Mouse (Mus musculus) mature B cell (primary cell): ENCODE measurements around the gene Cdh18.
"Not testable (repeated sequence)": the region's sequence is repeated elsewhere in the genome, so short reads cannot be mapped to it uniquely, and the experiment has no call there.

Experiments used
- in situ Hi-C: fragments of 300-500 bp; cut with MboI; formaldehyde crosslinking; loops from 2 replicates; pipeline ENCODE4 v1.14.3; 2019

Gene Cdh18

GRCm38 (mm10) chr15:23174623-23175022, 625.8 kb downstream of the Cdh18 start:
- in situ Hi-C loops: no loop called here

- in situ Hi-C loops: no loop called here
Observed at GRCm38 (mm10) chr15:23212068-23212467, 663.2 kb downstream of the Cdh18 start.

GRCm38 (mm10) chr15:23230616-23231015, 681.8 kb downstream of the Cdh18 start:
- in situ Hi-C loops: no loop called here

GRCm38 (mm10) chr15:23257751-23258440, 709.1 kb downstream of the Cdh18 start:
- in situ Hi-C loops: no loop called here

GRCm38 (mm10) chr15:23278421-23278820, 729.6 kb downstream of the Cdh18 start:
- in situ Hi-C loops: no loop called here

- in situ Hi-C loops: no loop called here
Observed at GRCm38 (mm10) chr15:23305018-23305417, 756.2 kb downstream of the Cdh18 start.

GRCm38 (mm10) chr15:23316766-23317165, 767.9 kb downstream of the Cdh18 start:
- in situ Hi-C loops: no loop called here

GRCm38 (mm10) chr15:23317409-23317808, 768.6 kb downstream of the Cdh18 start:
- in situ Hi-C loops: no loop called here

- in situ Hi-C loops: not testable (repeated sequence)
Observed at GRCm38 (mm10) chr15:23340338-23340737, 791.5 kb downstream of the Cdh18 start.

- in situ Hi-C loops: no loop called here
Observed at GRCm38 (mm10) chr15:23351078-23351477, 802.3 kb downstream of the Cdh18 start.

- in situ Hi-C loops: no loop called here
Observed at GRCm38 (mm10) chr15:23366325-23366724, 817.5 kb downstream of the Cdh18 start.

GRCm38 (mm10) chr15:23367712-23368111, 818.9 kb downstream of the Cdh18 start:
- in situ Hi-C loops: no loop called here

- in situ Hi-C loops: no loop called here
Observed at GRCm38 (mm10) chr15:23378016-23378750, 829.4 kb downstream of the Cdh18 start.

GRCm38 (mm10) chr15:23385816-23386215, 837.0 kb downstream of the Cdh18 start:
- in situ Hi-C loops: no loop called here

- in situ Hi-C loops: no loop called here
Observed at GRCm38 (mm10) chr15:23396646-23397045, 847.8 kb downstream of the Cdh18 start.

GRCm38 (mm10) chr15:23403792-23404191, 855.0 kb downstream of the Cdh18 start:
- in situ Hi-C loops: no loop called here

- in situ Hi-C loops: no loop called here
Observed at GRCm38 (mm10) chr15:23408256-23408655, 859.4 kb downstream of the Cdh18 start.

GRCm38 (mm10) chr15:23416450-23417080, 867.7 kb downstream of the Cdh18 start:
- in situ Hi-C loops: no loop called here

- in situ Hi-C loops: no loop called here
Observed at GRCm38 (mm10) chr15:23418158-23418557, 869.3 kb downstream of the Cdh18 start.

- in situ Hi-C loops: no loop called here
Observed at GRCm38 (mm10) chr15:23420010-23420409, 871.2 kb downstream of the Cdh18 start.

GRCm38 (mm10) chr15:23430021-23430420, 881.2 kb downstream of the Cdh18 start:
- in situ Hi-C loops: no loop called here

- in situ Hi-C loops: no loop called here
Observed at GRCm38 (mm10) chr15:23448542-23448941, 899.7 kb downstream of the Cdh18 start.

- in situ Hi-C loops: no loop called here
Observed at GRCm38 (mm10) chr15:23452098-23452625, 903.3 kb downstream of the Cdh18 start.
